Mouse (Mus musculus) kidney, adult 2 months (tissue): ENCODE measurements around the gene Bpifa6.

ENCODE experiments used
- CTCF ChIP-seq: fragments of 200-500 bp; conservative IDR thresholded peaks from 2 replicates; pipeline ENCODE4 v1.5.1; 2011; ENCODE audit warnings: low read depth, mild to moderate bottlenecking, control low read depth, low read length, moderate library complexity, mixed read lengths; ENCODE audit not compliant: insufficient read depth, insufficient read length
- POLR2A ChIP-seq: fragments of 200-500 bp; IDR thresholded peaks from one replicate; pipeline ENCODE4 v1.6.1; 2011; ENCODE audit warnings: low read depth, low read length, control low read depth

- TF ChIP-seq CTCF, result no peak
- TF ChIP-seq POLR2A, result no peak
These were observed 32.6 kb downstream of the Bpifa6 start for GRCm38 (mm10) chr2:154007381-154007780.
